Mouse (Mus musculus) stomach, postnatal 0 days (tissue): ENCODE measurements at regions not wholly inside any gene's neighbourhood (a gene's known extent, or its start where the extent isn't known, plus 50 kb on each side); places are given as distances from the start of the nearest gene placed in this dataset.

Source experiments
- ATAC-seq: fragments of 200-750 bp; cut with Nextera tagmentation; 2 replicates; pipeline ENCODE4 v1.8.0; 2017; ENCODE audit not compliant: low FRiP score, low TSS enrichment
- DNase-seq: peaks from one replicate; pipeline ENCODE4 v3.0.0-alpha.2; 2016; ENCODE audit warnings: low spot score
- H3K27ac ChIP-seq: fragments of 300-500 bp; sonication (generic); replicated peaks from 2 replicates; pipeline ENCODE4 v1.5.1; 2014; ENCODE audit warnings: mild to moderate bottlenecking, control low read depth
- H3K27me3 ChIP-seq: fragments of 300-500 bp; sonication (generic); 2 replicates; pipeline ENCODE4 v1.6.1; 2014; ENCODE audit warnings: low read length; ENCODE audit not compliant: control insufficient read depth, insufficient read depth
- H3K36me3 ChIP-seq: fragments of 300-500 bp; sonication (generic); 2 replicates; pipeline ENCODE4 v1.6.1; 2014; ENCODE audit warnings: low read length, mixed read lengths; ENCODE audit not compliant: control insufficient read depth, insufficient read depth
- H3K4me1 ChIP-seq: fragments of 300-500 bp; sonication (generic); replicated peaks from 2 replicates; pipeline ENCODE4 v1.6.1; 2014; ENCODE audit warnings: antibody characterized with exemption; ENCODE audit not compliant: control insufficient read depth, insufficient read depth
- H3K4me2 ChIP-seq: fragments of 300-500 bp; sonication (generic); replicated peaks from 2 replicates; pipeline ENCODE4 v1.6.1; 2014; ENCODE audit warnings: low read depth, mild to moderate bottlenecking, control low read depth, moderate library complexity
- H3K4me3 ChIP-seq: fragments of 300-500 bp; sonication (generic); 2 replicates; pipeline ENCODE4 v1.5.1; 2014; ENCODE audit warnings: low read depth, low read length, control low read depth
- H3K9ac ChIP-seq: fragments of 300-500 bp; sonication (generic); 2 replicates; pipeline ENCODE4 v1.6.1; 2014; ENCODE audit warnings: mild to moderate bottlenecking, low read length, control low read depth, mixed read lengths
- H3K9me3 ChIP-seq: fragments of 300-500 bp; sonication (generic); 2 replicates; pipeline ENCODE4 v1.6.1; 2016; ENCODE audit warnings: low read length; ENCODE audit not compliant: control insufficient read depth
- CTCF ChIP-seq: IDR thresholded peaks from 2 replicates; pipeline ENCODE4 v1.5.1; 2016; ENCODE audit warnings: antibody characterized with exemption, low read depth, mild to moderate bottlenecking, moderate library complexity
- EP300 ChIP-seq: optimal IDR thresholded peaks from 2 replicates; pipeline ENCODE3; 2016; ENCODE audit warnings: antibody characterized with exemption
- WGBS: fragments of 180-500 bp; shearing (Covaris S2); extraction: QIAGEN DNeasy Blood & Tissue Kit; methylation state at CpG from one replicate; pipeline ENCODE4 v1.1.7; 2014; 5-methylcytosine and 5-hydroxymethylcytosine counted together

GRCm38 (mm10) chr2:122937922-122938321 lies 172.9 kb downstream of the Sqor start:
- Histone ChIP-seq H3K36me3 (no peaks in the 10 kb centered on the region), H3K9me3 (no peaks in the 10 kb centered on the region), H3K27me3 (no peaks in the 10 kb centered on the region), H3K4me3 (no peak overlapping the region), H3K4me1 (no peaks in the 10 kb centered on the region), H3K4me2 (no peak overlapping the region), H3K27ac (no peak overlapping the region), H3K9ac (no peak overlapping the region)
- no peak for ATAC-seq
- no peak for DNase-seq
- no peak for TF ChIP-seq EP300
- TF ChIP-seq CTCF = peak; percentile 67
- 41% methylated on average over 4 of the region's 4 CpGs for WGBS

GRCm38 (mm10) chr2:122944841-122945240 lies 179.8 kb downstream of the Sqor start:
- Histone ChIP-seq H3K9me3 (no peaks in the 10 kb centered on the region), H3K36me3 (no peaks in the 10 kb centered on the region), H3K27me3 (no peaks in the 10 kb centered on the region), H3K4me1 (no peaks in the 10 kb centered on the region), H3K9ac (no peak overlapping the region), H3K27ac (no peak overlapping the region), H3K4me3 (no peak overlapping the region), H3K4me2 (no peak overlapping the region)
- 40% methylated on average over 2 of the region's 2 CpGs for WGBS
- no peak for DNase-seq
- no peak for ATAC-seq
- no peak for TF ChIP-seq CTCF
- no peak for TF ChIP-seq EP300

GRCm38 (mm10) chr2:122945891-122946290 lies 180.9 kb downstream of the Sqor start:
- Histone ChIP-seq H3K4me3 (no peak overlapping the region), H3K9me3 (no peaks in the 10 kb centered on the region), H3K4me1 (no peaks in the 10 kb centered on the region), H3K27ac (no peak overlapping the region), H3K4me2 (no peak overlapping the region), H3K27me3 (no peaks in the 10 kb centered on the region), H3K9ac (no peak overlapping the region), H3K36me3 (no peaks in the 10 kb centered on the region)
- ATAC-seq (no peak), DNase-seq (no peak)
- no peak for TF ChIP-seq EP300
- TF ChIP-seq CTCF = no peak
- 63% methylated on average over 3 of the region's 3 CpGs for WGBS

GRCm38 (mm10) chr2:122949031-122949430 lies 184.0 kb downstream of the Sqor start:
- no peaks in the 10 kb centered on the region for H3K27me3 ChIP-seq
- no peak for TF ChIP-seq EP300
- no peak for TF ChIP-seq CTCF
- no peak for DNase-seq
- ATAC-seq = no peak
- H3K36me3 ChIP-seq = no peaks in the 10 kb centered on the region
- H3K9me3 ChIP-seq = no peaks in the 10 kb centered on the region
- WGBS = 66% methylated on average over 3 of the region's 3 CpGs
- no peak overlapping the region for H3K4me2 ChIP-seq
- H3K4me1 ChIP-seq = no peaks in the 10 kb centered on the region
- no peak overlapping the region for H3K9ac ChIP-seq
- H3K27ac ChIP-seq = no peak overlapping the region
- H3K4me3 ChIP-seq = no peak overlapping the region

GRCm38 (mm10) chr2:122961701-122962100 lies 196.7 kb downstream of the Sqor start:
- Histone ChIP-seq H3K4me3 (no peak overlapping the region), H3K4me2 (no peak overlapping the region), H3K36me3 (no peaks in the 10 kb centered on the region), H3K4me1 (no peaks in the 10 kb centered on the region), H3K27me3 (no peaks in the 10 kb centered on the region), H3K9ac (no peak overlapping the region), H3K27ac (no peak overlapping the region), H3K9me3 (no peaks in the 10 kb centered on the region)
- ATAC-seq (no peak), DNase-seq (no peak)
- TF ChIP-seq CTCF (no peak), EP300 (no peak)
- 74% methylated on average over 4 of the region's 4 CpGs for WGBS

- DNase-seq (no peak), ATAC-seq (no peak)
- no peak overlapping the region for H3K4me3 ChIP-seq
- no peaks in the 10 kb centered on the region for H3K9me3 ChIP-seq
- no peaks in the 10 kb centered on the region for H3K4me1 ChIP-seq
- no peaks in the 10 kb centered on the region for H3K36me3 ChIP-seq
- no peak overlapping the region for H3K9ac ChIP-seq
- no peak for TF ChIP-seq CTCF
- TF ChIP-seq EP300 = no peak
- H3K4me2 ChIP-seq = no peak overlapping the region
- 59% methylated on average over 10 of the region's 10 CpGs for WGBS
- no peaks in the 10 kb centered on the region for H3K27me3 ChIP-seq
- H3K27ac ChIP-seq = no peak overlapping the region
Observed at GRCm38 (mm10) chr2:122968809-122969628, 204.0 kb downstream of the Sqor start.
